Mouse (Mus musculus): Measurements from ENCODE around the gene Zbtb34.

Gene Zbtb34

GRCm38 (mm10) chr2:33357250-33357838 is 73.8 kb downstream of the Zbtb34 start:
- in situ Hi-C loops (cut with MboI; ENCODE audit: low sequenced_read_pairs): no loop called here
